Mouse (Mus musculus): ENCODE data around the gene Atp2a1. TPM values are rescaled to one million over a fixed set of nuclear protein-coding genes. Genes with fewer than 3 reads are reported as not detected.
"Not testable (repeated sequence)": the region's sequence is repeated elsewhere in the genome, so short reads cannot be mapped to it uniquely, and the experiment has no call there.

Gene Atp2a1
- polyA plus RNA-seq, 1 experiment from 2014 or later, result 0.58 TPM

GRCm38 (mm10) chr7:126491973-126492372 is 29.1 kb upstream of the Atp2a1 start:
- Histone ChIP-seq H3K4me1 (peaks cover 11% of the 10 kb centered on the region), H3K27me3 (replicated peaks) (no peaks in the 10 kb centered on the region), H3K9me3 (no peaks in the 10 kb centered on the region), H3K4me2 (no peak overlapping the region), H3K4me3 (no peak overlapping the region), H3K9ac (no peak overlapping the region), H3K27ac (no peak overlapping the region), H3K36me3 (replicated peaks) (peaks cover 74% of the 10 kb centered on the region)
- 54% methylated on average over 11 of the region's 11 CpGs for WGBS
- ATAC-seq (replicated peaks), result no peak

- ATAC-seq (replicated peaks), result no peak
- Histone ChIP-seq H3K4me3 (no peak overlapping the region), H3K9me3 (no peaks in the 10 kb centered on the region), H3K9ac (no peak overlapping the region), H3K36me3 (replicated peaks) (peaks cover 64% of the 10 kb centered on the region), H3K27ac (no peak overlapping the region), H3K27me3 (replicated peaks) (no peaks in the 10 kb centered on the region), H3K4me2 (no peak overlapping the region), H3K4me1 (peaks cover 13% of the 10 kb centered on the region)
- WGBS, result 85% methylated on average over 1 of the region's 1 CpGs
These were observed 28.1 kb upstream of the Atp2a1 start for GRCm38 (mm10) chr7:126491005-126491404.

DNA sequence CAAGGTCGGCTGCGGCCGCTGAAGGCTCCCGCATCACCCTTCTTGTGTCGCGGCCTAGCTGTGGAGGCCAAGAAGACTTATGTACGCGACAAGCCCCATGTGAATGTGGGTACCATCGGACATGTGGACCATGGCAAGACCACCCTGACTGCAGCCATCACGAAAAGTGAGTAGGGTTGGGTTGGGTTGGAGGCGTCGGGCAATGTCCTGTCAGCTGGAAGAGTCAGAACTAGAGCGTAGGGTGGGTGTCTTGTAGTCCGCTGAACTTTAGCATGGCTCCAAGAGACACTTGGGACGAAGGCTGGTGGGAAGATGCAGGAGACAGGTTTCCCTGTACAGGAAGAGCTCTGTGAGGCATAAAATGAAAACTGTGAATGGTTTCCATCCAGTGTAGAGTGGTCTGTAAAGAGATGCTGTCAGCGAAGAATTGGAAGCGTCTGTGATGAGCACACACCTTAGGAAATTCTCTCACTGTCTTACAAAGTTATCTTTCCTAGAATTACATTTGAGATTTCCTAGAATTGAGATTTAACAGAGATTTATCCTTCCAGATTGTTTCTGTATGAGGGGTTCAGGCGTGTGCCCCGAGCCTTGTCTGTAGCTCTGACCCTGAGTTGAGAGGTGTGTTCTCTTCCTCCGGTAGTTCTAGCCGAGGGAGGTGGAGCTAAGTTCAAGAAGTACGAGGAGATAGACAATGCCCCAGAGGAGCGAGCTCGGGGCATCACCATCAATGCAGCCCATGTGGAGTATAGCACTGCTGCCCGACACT is 24.9 kb upstream of the Atp2a1 start:
- ATAC-seq (replicated peaks), result peak; percentile 48
- H3K27me3 ChIP-seq (replicated peaks); H3K9me3 ChIP-seq: not testable (repeated sequence)
- H3K4me2 ChIP-seq, result peak overlapping the region; percentile 94
- H3K4me1 ChIP-seq, result peaks cover 13% of the 10 kb centered on the region
- H3K27ac ChIP-seq, result peak overlapping the region; percentile 71
- 16% methylated on average over 25 of the region's 25 CpGs for WGBS
- H3K4me3 ChIP-seq, result peak overlapping the region; percentile 73
- peaks cover 32% of the 10 kb centered on the region; the same call in 1 of the 2 replicates for H3K36me3 ChIP-seq (replicated peaks)
- peak overlapping the region; percentile 73 for H3K9ac ChIP-seq

GRCm38 (mm10) chr7:126487052-126487483 is 24.2 kb upstream of the Atp2a1 start, which contains the start of gene Tufm:
Tufm (plus strand) TSS chr7:126487361.
- Histone ChIP-seq H3K9ac (peak within 1 kb of the TSS; percentile 73), H3K36me3 (replicated peaks) (peaks cover 25% of the 10 kb centered on the region; the same call in 1 of the 2 replicates), H3K4me1 (peaks cover 19% of the 10 kb centered on the region), H3K4me3 (peak within 1 kb of the TSS; percentile 73), H3K9me3 (no peaks in the 10 kb centered on the region), H3K27me3 (replicated peaks) (0 out of 2 replicates have a peak, but pooled peaks cover 3% of the 10 kb centered on the region), H3K4me2 (peak within 1 kb of the TSS; percentile 94), H3K27ac (peak within 1 kb of the TSS; percentile 71)
- 0% methylated on average over 32 of the region's 32 CpGs for WGBS
- peak; percentile 95 for ATAC-seq (replicated peaks)

DNA sequence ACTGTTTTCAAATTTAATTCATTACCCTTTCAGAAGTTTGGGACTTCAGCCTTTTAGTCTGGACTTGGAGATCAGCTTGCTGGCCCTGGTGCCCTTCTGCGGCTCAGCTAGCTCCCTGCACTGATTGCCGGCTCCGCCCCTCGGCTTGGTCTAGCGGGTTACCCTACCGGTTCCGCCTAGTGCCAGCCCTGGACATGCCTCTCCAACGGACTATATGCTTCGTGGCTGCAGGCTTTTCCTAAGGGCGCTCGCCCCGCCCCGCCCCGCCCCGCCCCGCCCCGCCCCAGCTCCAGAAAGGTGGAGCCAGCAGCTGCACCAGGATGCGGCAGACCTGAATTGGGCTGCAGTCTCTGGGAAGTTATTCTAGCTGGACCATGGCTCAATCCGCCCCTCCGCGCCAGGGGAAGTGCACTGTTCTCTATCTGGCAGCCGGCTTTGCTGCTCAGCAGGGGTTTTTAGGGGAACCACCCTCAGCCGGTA is 19.5 kb upstream of the Atp2a1 start:
- ATAC-seq (replicated peaks), result 0 out of 2 replicates have a peak, but pooled peaks have one; percentile 43
- WGBS, result under 1% methylated on average over 23 of the region's 23 CpGs

GRCm38 (mm10) chr7:126481699-126482098 is 18.8 kb upstream of the Atp2a1 start:
- Histone ChIP-seq H3K36me3 (replicated peaks) (no peaks in the 10 kb centered on the region), H3K4me1 (peaks cover 7% of the 10 kb centered on the region; the same call in 1 of the 2 replicates), H3K4me3 (no peak overlapping the region), H3K9ac (no peak overlapping the region), H3K27ac (no peak overlapping the region), H3K4me2 (no peak overlapping the region), H3K27me3 (replicated peaks) (0 out of 2 replicates have a peak, but pooled peaks cover 3% of the 10 kb centered on the region), H3K9me3 (no peaks in the 10 kb centered on the region)
- ATAC-seq (replicated peaks), result no peak
- whole genome bisulfite sequencing, result 26% methylated on average over 5 of the region's 5 CpGs

More for the DNA sequence above, 19.5 kb upstream of the Atp2a1 start:
- H3K4me3 ChIP-seq, result peak overlapping the region; percentile 27
- peak overlapping the region; percentile 22; the same call in 1 of the 2 replicates for H3K27ac ChIP-seq
- no peaks in the 10 kb centered on the region for H3K36me3 ChIP-seq (replicated peaks)
- H3K9ac ChIP-seq, result peak overlapping the region; percentile 31; the same call in 1 of the 2 replicates
- H3K27me3 ChIP-seq (replicated peaks), result 0 out of 2 replicates have a peak, but pooled peaks cover 3% of the 10 kb centered on the region
- peaks cover 8% of the 10 kb centered on the region; the same call in 1 of the 2 replicates for H3K4me1 ChIP-seq
- H3K4me2 ChIP-seq, result peak overlapping the region; percentile 72
- no peaks in the 10 kb centered on the region for H3K9me3 ChIP-seq

DNA sequence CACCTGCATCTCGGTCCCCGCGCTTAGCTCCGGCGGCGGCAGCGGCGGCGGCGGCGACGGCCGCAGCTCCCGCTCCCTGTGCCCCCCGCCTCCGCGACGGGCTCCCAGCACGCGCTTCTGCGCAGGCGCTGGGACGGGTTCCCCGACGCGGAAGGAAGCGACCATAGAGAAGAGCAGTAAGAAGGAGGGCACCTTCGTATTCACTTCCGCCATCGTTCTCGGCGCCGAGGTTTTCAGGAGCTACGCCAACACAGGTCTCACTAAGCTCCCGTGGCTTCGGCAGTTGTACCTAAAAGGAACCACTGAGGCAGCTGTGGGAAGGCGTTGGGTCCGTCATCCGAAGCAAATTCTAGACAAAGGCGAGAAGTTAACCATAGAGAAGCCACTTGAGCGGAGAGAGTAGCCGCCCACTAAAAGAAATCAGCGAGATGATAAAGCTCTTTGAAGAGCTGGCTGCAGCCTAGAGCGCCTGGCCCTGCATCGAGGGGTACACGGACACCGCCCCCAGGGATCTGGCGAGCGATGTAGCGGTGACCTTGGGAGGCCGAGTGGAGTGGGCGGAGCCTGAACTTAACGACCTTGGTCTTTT is 12.2 kb upstream of the Atp2a1 start, which contains the start of gene Sh2b1:
TSS of gene Sh2b1 (minus strand) at position 432 of the 589 bp plus-strand sequence.
- ATAC-seq (replicated peaks), result peak; percentile 94
- Histone ChIP-seq H3K4me3 (peak within 1 kb of the TSS; percentile 94), H3K9me3 (no peaks in the 10 kb centered on the region), H3K4me1 (peaks cover 26% of the 10 kb centered on the region), H3K27ac (peak within 1 kb of the TSS; percentile 98), H3K9ac (peak within 1 kb of the TSS; percentile 98), H3K27me3 (replicated peaks) (no peaks in the 10 kb centered on the region), H3K36me3 (replicated peaks) (peaks cover 22% of the 10 kb centered on the region), H3K4me2 (peak within 1 kb of the TSS; percentile 94)
- under 1% methylated on average over 53 of the region's 53 CpGs for WGBS

- Histone ChIP-seq H3K4me3 (peak overlapping the region; percentile 94), H3K27ac (peak overlapping the region; percentile 98), H3K4me1 (peaks cover 26% of the 10 kb centered on the region), H3K27me3 (replicated peaks) (no peaks in the 10 kb centered on the region), H3K9ac (peak overlapping the region; percentile 98), H3K9me3 (no peaks in the 10 kb centered on the region), H3K4me2 (peak overlapping the region; percentile 94), H3K36me3 (replicated peaks) (peaks cover 26% of the 10 kb centered on the region)
- peak; percentile 67 for ATAC-seq (replicated peaks)
- WGBS, result 1% methylated on average over 27 of the region's 27 CpGs
These were observed 11.6 kb upstream of the Atp2a1 start for GRCm38 (mm10) chr7:126474486-126474955.

GRCm38 (mm10) chr7:126473470-126474086 is 10.7 kb upstream of the Atp2a1 start:
- H3K4me3 ChIP-seq, result peak overlapping the region; percentile 94
- no peaks in the 10 kb centered on the region for H3K9me3 ChIP-seq
- no peak overlapping the region for H3K27ac ChIP-seq
- peaks cover 34% of the 10 kb centered on the region for H3K36me3 ChIP-seq (replicated peaks)
- H3K9ac ChIP-seq, result 0 out of 2 replicates have a peak overlapping the region, but pooled peaks have one; percentile 98
- 88% methylated on average over 9 of the region's 9 CpGs for WGBS
- H3K27me3 ChIP-seq (replicated peaks), result no peaks in the 10 kb centered on the region
- H3K4me2 ChIP-seq, result peak overlapping the region; percentile 94
- peaks cover 26% of the 10 kb centered on the region for H3K4me1 ChIP-seq
- ATAC-seq (replicated peaks), result no peak

- Histone ChIP-seq H3K4me1 (peaks cover 26% of the 10 kb centered on the region), H3K4me3 (no peak overlapping the region), H3K36me3 (replicated peaks) (peaks cover 41% of the 10 kb centered on the region), H3K4me2 (no peak overlapping the region), H3K9me3 (no peaks in the 10 kb centered on the region), H3K27ac (no peak overlapping the region), H3K27me3 (replicated peaks) (no peaks in the 10 kb centered on the region), H3K9ac (no peak overlapping the region)
- 93% methylated on average over 16 of the region's 16 CpGs for WGBS
- no peak for ATAC-seq (replicated peaks)
These were observed 9.8 kb upstream of the Atp2a1 start for GRCm38 (mm10) chr7:126472713-126473112.

GRCm38 (mm10) chr7:126472306-126472705 is 9.4 kb upstream of the Atp2a1 start:
- Histone ChIP-seq H3K4me3 (no peak overlapping the region), H3K27me3 (replicated peaks) (no peaks in the 10 kb centered on the region), H3K4me2 (no peak overlapping the region), H3K36me3 (replicated peaks) (peaks cover 46% of the 10 kb centered on the region), H3K9ac (no peak overlapping the region), H3K27ac (no peak overlapping the region), H3K9me3 (no peaks in the 10 kb centered on the region), H3K4me1 (peaks cover 26% of the 10 kb centered on the region)
- no peak for ATAC-seq (replicated peaks)
- 87% methylated on average over 13 of the region's 13 CpGs for WGBS
